Mouse (Mus musculus) layer of hippocampus, adult 2 months (tissue): ENCODE results near the gene Diablo. TPM values are rescaled to one million over a fixed set of nuclear protein-coding genes. Genes with fewer than 3 reads are reported as not detected.

Source experiments
- DNase-seq, 2 experiments: peaks; one replicate each; pipeline ENCODE4 v3.0.0; 2022; ENCODE audit warnings: low spot score in 2 of 2
- H3K27ac ChIP-seq: fragments of 200-600 bp; 2 replicates; pipeline ENCODE4 v1.8.1; 2022
- H3K4me3 ChIP-seq: fragments of 200-600 bp; 2 replicates; pipeline ENCODE4 v1.8.1; 2022; ENCODE audit warnings: mild to moderate bottlenecking
- CTCF ChIP-seq: fragments of 200-600 bp; conservative IDR thresholded peaks from 2 replicates; pipeline ENCODE4 v1.8.1; 2022; ENCODE audit warnings: antibody characterized with exemption, mild to moderate bottlenecking, moderate library complexity
- microRNA-seq, 2 experiments: library from miRNA; unstranded; fragments of <30 nt; microRNA quantifications; one replicate each; pipeline ENCODE4 v1.2.0; 2021
- total RNA-seq, 2 experiments: library from RNA; stranded (reverse); gene quantifications; 2 replicates each; pipeline ENCODE4 v1.2.3; 2021

Gene Diablo
- total RNA-seq, 2 experiments from 2014 or later, result 33.3 to 35.4 TPM

DNA sequence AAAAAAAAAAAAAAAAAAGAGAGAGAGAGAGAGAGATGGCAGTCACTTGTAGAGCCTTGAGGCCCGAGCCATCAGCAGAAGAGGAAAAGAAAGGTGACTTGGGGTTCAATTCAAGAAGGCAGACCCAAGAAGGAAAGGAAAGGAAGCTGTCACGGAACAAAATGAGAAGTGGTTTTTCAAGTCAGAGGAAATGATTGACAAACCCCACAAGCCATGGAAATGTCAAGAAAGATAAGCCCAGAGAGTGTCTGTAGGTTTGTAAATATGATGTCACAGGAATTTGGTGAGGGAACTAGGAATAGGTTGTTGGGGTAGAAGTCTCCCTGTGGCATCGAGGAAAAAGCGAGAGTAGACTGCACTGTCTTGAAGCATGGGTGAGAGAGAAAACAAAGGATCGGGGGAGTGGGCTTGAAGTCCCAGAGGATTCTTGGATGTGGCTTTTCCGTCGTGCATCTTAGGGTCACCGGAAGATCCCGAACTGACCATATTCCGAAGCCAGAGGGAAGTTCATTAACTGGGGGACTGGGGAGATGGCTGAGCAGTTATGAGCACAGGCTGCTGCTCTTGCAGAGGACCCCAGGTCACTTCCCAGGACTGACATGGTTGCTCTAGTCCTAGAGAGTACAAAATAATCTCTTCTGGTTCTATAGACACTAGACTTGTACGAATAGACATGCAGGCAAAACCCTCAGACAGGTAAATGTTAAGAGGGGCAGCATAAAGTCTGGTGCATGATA, 36.1 kb downstream of the Diablo start:
- no peak for TF ChIP-seq CTCF
- DNase-seq, result no peak
- no peak overlapping the region for H3K27ac ChIP-seq
- H3K4me3 ChIP-seq, result no peak overlapping the region

DNA sequence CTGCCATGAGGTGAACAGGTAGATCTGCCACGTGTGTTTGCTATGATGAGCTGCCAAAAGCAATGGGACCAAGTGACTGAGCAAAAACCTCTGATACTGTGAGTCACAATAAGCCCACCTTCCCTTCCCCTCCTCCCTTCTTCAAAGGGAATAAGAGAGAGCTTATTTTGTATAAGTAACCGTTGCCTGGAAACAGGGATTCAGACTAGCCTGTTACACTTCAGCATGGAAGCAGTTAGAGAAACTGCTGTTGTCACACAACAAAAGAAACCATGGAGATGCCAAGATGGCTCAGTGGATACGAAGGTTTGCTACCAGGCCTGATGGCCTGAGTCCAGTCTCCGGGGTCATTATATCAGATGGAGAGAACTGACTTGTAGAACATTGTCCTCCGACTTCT, 50.2 kb downstream of the Diablo start:
- TF ChIP-seq CTCF, result no peak
- no peak overlapping the region for H3K4me3 ChIP-seq

DNA sequence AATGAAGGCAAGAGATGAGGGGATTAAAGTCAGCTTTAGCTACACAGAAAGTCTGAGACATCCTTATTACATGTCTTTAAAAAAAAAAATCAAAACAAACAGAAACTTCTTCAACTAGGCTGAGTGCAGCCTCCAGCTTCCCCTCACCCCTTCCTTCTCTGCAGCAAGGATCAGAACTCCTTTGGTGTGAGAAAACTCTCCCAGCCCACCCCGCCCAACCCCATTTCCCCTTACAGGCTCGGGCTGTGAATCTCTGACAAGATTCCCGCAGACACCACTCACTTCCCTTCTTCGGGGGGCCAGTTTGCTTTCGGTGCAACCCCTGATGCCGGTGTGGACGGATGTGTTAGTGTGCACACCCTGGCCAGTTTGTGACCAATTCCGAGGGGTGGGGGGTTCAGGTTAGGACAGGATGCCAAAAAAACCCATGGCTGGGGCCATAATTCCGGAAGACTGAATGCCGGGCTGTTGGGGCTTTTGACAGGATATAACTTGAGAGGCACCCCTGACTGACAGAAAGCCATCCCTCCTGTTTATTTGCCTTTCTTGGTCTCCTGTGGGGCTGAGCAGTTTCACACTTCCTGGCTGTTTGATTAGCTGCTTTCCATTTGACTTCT, 53.1 kb downstream of the Diablo start:
- Histone ChIP-seq H3K4me3 (no peak overlapping the region), H3K27ac (no peak overlapping the region)
- TF ChIP-seq CTCF, result no peak
- DNase-seq, result no peak

More for the DNA sequence above, 50.2 kb downstream of the Diablo start:
- DNase-seq, result no peak
- no peak overlapping the region for H3K27ac ChIP-seq

DNA sequence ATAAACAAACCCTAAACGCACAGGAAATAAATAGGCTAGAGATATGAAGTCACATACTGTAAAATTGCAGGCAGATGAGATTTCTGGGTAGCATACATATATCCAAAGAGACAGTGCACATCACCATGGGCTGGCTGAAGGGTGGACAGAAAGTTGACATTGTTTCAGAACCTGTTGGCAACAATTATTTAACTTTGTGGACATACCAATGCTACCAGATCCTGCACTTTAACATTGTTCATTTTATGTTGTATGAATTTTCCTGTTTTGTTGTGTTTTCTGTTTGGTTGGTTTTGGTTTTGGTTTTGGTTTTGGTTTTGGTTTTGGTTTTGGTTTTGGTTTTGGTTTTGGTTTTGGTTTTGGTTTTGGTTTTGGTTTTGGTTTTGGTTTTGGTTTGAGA, 59.3 kb downstream of the Diablo start:
- no peak for DNase-seq
- H3K4me3 ChIP-seq, result no peak overlapping the region
- TF ChIP-seq CTCF, result no peak
- no peak overlapping the region for H3K27ac ChIP-seq

DNA sequence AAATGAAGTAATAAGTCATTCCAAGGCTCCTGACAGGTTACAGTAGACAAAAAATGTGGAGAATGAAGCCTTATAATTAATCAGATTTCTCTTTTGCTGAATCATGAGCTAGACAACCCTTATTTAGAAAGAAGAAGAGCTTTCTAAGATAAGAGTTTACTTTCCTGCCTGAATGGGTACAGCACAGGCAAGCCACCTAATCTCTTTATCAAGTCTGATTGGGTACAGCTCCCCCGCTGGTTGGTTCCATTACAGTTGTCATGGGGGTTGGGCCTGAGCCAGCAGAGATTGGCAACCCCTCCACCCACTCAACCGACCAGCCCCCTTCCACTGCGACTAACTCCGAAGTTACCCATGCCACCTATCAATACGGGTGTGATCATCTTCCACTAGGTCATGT, 62.6 kb downstream of the Diablo start:
- H3K27ac ChIP-seq, result no peak overlapping the region
- DNase-seq, result no peak
- no peak overlapping the region for H3K4me3 ChIP-seq
- 0 out of 2 replicates have a peak, but pooled peaks have one; percentile 14 for TF ChIP-seq CTCF

Small RNA genes lying within 50 kb of the gene (microRNA-seq; reads per million reads assigned to microRNA genes)
- 2.2 to 3.8 reads per million in 2 experiments for gene Mir7647

Other genes starting within 250 kb of the Diablo start
- 10 to 100 TPM; 67.4 to 70.2 TPM for gene Bcl7a, start 180.3 kb downstream of the Diablo start, total RNA-seq
- gene Mlxip, start 129.4 kb downstream of the Diablo start, total RNA-seq, result 10 to 100 TPM; 17.7 to 18.3 TPM
- gene Lrrc43, start 34.9 kb downstream of the Diablo start, total RNA-seq, result 1 to 10 TPM in 1 of 2 experiments, under 1 TPM in 1; 0.39 to 1.0 TPM
- not detected for gene Il31, start 34.7 kb downstream of the Diablo start, total RNA-seq
- 1 to 10 TPM; 1.2 TPM for gene B3gnt4, start 13.7 kb downstream of the Diablo start, total RNA-seq
- gene Gm49027, start 1.3 kb upstream of the Diablo start, total RNA-seq, result 1 to 10 TPM; 4.9 to 8.6 TPM
- gene Vps33a, start 48.9 kb upstream of the Diablo start, total RNA-seq, result 10 to 100 TPM; 87.1 to 87.4 TPM
- gene Clip1, start 160.4 kb upstream of the Diablo start, total RNA-seq, result 100 to 1,000 TPM; 136 to 144 TPM
- 10 to 100 TPM; 54.4 to 56.0 TPM for gene Zcchc8, start 196.9 kb upstream of the Diablo start, total RNA-seq
- 100 to 1,000 TPM in 1 of 2 experiments, 10 to 100 TPM in 1; 93.7 to 109 TPM for gene Rsrc2, start 225.2 kb upstream of the Diablo start, total RNA-seq
- 1 to 10 TPM; 2.2 to 2.8 TPM for gene Kntc1, start 225.5 kb upstream of the Diablo start, total RNA-seq